ENCODE assay signal across 8 mouse cellular contexts in genomic region chr16:96159794-96160346, GRCm38 (mm10). TPM values are rescaled to one million over a fixed set of nuclear protein-coding genes. Genes with fewer than 3 reads are reported as not detected.
DNase-seq lines count a peak whose midpoint lies in the region; ATAC-seq and TF ChIP-seq lines count a peak whose summit lies in the region.

No protein-coding gene starts in this region.

- WGBS in heart, embryonic 12.5 days = 78% methylated on average over 20 of the region's 20 CpGs
- WGBS in forebrain, embryonic 10.5 days = 86% methylated on average over 20 of the region's 20 CpGs
- 72% methylated on average over 20 of the region's 20 CpGs for WGBS in liver, embryonic 12.5 days (ENCODE audit: insufficient replicate concordance)

- intact Hi-C loops in heart, postnatal 25 days (cut with DNase I) = loop anchor here (5.0 kb wide), 1 partner anchor 182 kb away; no protein-coding TSS in a partner anchor

- no peak for ATAC-seq in heart, embryonic 12.5 days (ENCODE audit: insufficient number of reproducible peaks, low FRiP score)
- ATAC-seq in liver, embryonic 12.5 days = no peak

- H3K4me1 ChIP-seq in heart, embryonic 12.5 days (replicated peaks) = peaks cover 13% of the 10 kb centered on the region
- peaks cover 66% of the 10 kb centered on the region for H3K4me1 ChIP-seq in E14TG2a.4 (replicated peaks; ENCODE audit: low read depth, low read length)
- H3K4me1 ChIP-seq in forebrain, embryonic 10.5 days = peaks cover 17% of the 10 kb centered on the region
- H3K4me1 ChIP-seq in liver, embryonic 12.5 days = peaks cover 15% of the 10 kb centered on the region

- no peaks in the 10 kb centered on the region for H3K27me3 ChIP-seq in heart, embryonic 12.5 days (replicated peaks)
- peaks cover 8% of the 10 kb centered on the region; the same call in 1 of the 2 replicates for H3K27me3 ChIP-seq in E14TG2a.4 (ENCODE audit: insufficient read depth, low read length)
- no peaks in the 10 kb centered on the region; the same call in 1 of the 2 replicates for H3K27me3 ChIP-seq in forebrain, embryonic 10.5 days (ENCODE audit: poor library complexity, severe bottlenecking)
- H3K27me3 ChIP-seq in liver, embryonic 12.5 days (replicated peaks) = peaks cover 6% of the 10 kb centered on the region; the same call in 1 of the 2 replicates

- no peak for TF ChIP-seq CTCF in E14TG2a.4 (conservative IDR thresholded peaks at IDR 0.05; ENCODE audit: low read length)

- peak overlapping the region; percentile 98 for H3K4me2 ChIP-seq in heart, embryonic 12.5 days
- peak overlapping the region; percentile 98 for H3K4me2 ChIP-seq in liver, embryonic 12.5 days

- peak overlapping the region; percentile 66 for H3K4me3 ChIP-seq in heart, embryonic 12.5 days
- peak overlapping the region; percentile 84 for H3K4me3 ChIP-seq in E14TG2a.4 (replicated peaks; ENCODE audit: low read length)
- H3K4me3 ChIP-seq in forebrain, embryonic 10.5 days = peak overlapping the region; percentile 64
- H3K4me3 ChIP-seq in liver, embryonic 12.5 days = peak overlapping the region; percentile 65

- DNase-seq in heart, postnatal 25 days (ENCODE audit: low spot score) = no peak
- DNase-seq in forebrain, embryonic 10.5 days (ENCODE audit: extremely low spot score, low spot score) = no peak
- no peak for DNase-seq in c-Kit-positive CD71-positive TER-119-positive erythroid progenitor cells, embryonic 14.5 days (ENCODE audit: low spot score)
- DNase-seq in spleen, adult 12 weeks (ENCODE audit: low spot score) = no peak
- DNase-seq in adrenal gland, adult 2 months = no peak

- peak overlapping the region; percentile 97 for H3K9ac ChIP-seq in heart, embryonic 12.5 days
- no peak overlapping the region for H3K9ac ChIP-seq in liver, embryonic 12.5 days

- no peaks in the 10 kb centered on the region for H3K9me3 ChIP-seq in heart, embryonic 12.5 days (replicated peaks)
- no peaks in the 10 kb centered on the region for H3K9me3 ChIP-seq in E14TG2a.4 (ENCODE audit: low read length)
- no peaks in the 10 kb centered on the region for H3K9me3 ChIP-seq in forebrain, embryonic 10.5 days
- H3K9me3 ChIP-seq in liver, embryonic 12.5 days (replicated peaks) = no peaks in the 10 kb centered on the region

- peak overlapping the region; percentile 93 for H3K27ac ChIP-seq in heart, embryonic 12.5 days (ENCODE audit: poor library complexity, severe bottlenecking)
- H3K27ac ChIP-seq in forebrain, embryonic 10.5 days = peak overlapping the region; percentile 91
- H3K27ac ChIP-seq in liver, embryonic 12.5 days = no peak overlapping the region

- peaks cover 11% of the 10 kb centered on the region; the same call in 1 of the 2 replicates for H3K36me3 ChIP-seq in heart, embryonic 12.5 days
- H3K36me3 ChIP-seq in E14TG2a.4 (ENCODE audit: insufficient read depth, low read length) = peaks cover 36% of the 10 kb centered on the region
- peaks cover 30% of the 10 kb centered on the region for H3K36me3 ChIP-seq in forebrain, embryonic 10.5 days (replicated peaks)
- peaks cover 27% of the 10 kb centered on the region for H3K36me3 ChIP-seq in liver, embryonic 12.5 days

RNA-seq across cellular contexts. Expression of gene Wrb, which starts 14.7 kb away (rescaled TPM):
- polyA plus RNA-seq in heart, embryonic 12.5 days (2016; fragmentation: Nextera tagmentation; extraction: Ambion mirVana) = 83.3 and 85.8 TPM in 2 replicates
- 10 to 100 TPM; 14.6 to 15.8 TPM for total RNA-seq in heart, postnatal 25 days (2021)
- polyA plus RNA-seq in forebrain, embryonic 10.5 days (2016; fragmentation: Nextera tagmentation; extraction: Ambion mirVana) = 127 and 128 TPM in 2 replicates
- polyA plus RNA-seq in liver, embryonic 12.5 days (2016; fragmentation: Nextera tagmentation; extraction: Ambion mirVana) = 26.0 and 30.9 TPM in 2 replicates
- total RNA-seq in adrenal gland, adult 2 months (2021) = 10 to 100 TPM; 23.4 to 45.2 TPM
- polyA plus RNA-seq in adrenal gland, adult 2 months (2012; rRNA removed) = 50.0 and 84.1 TPM in 2 replicates

RNA-seq across cellular contexts. Expression of gene Lca5l, which starts 32.2 kb away (rescaled TPM):
- polyA plus RNA-seq in heart, embryonic 12.5 days (2016; fragmentation: Nextera tagmentation; extraction: Ambion mirVana) = 1.5 and 2.1 TPM in 2 replicates
- under 1 TPM; 0.47 to 0.61 TPM for total RNA-seq in heart, postnatal 25 days (2021)
- polyA plus RNA-seq in forebrain, embryonic 10.5 days (2016; fragmentation: Nextera tagmentation; extraction: Ambion mirVana) = 1.0 and 1.1 TPM in 2 replicates
- polyA plus RNA-seq in liver, embryonic 12.5 days (2016; fragmentation: Nextera tagmentation; extraction: Ambion mirVana) = 0.17 and 0.20 TPM in 2 replicates
- 1 to 10 TPM; 1.2 to 3.0 TPM for total RNA-seq in adrenal gland, adult 2 months (2021)
- polyA plus RNA-seq in adrenal gland, adult 2 months (2012; rRNA removed) = 0.86 and 1.0 TPM in 2 replicates

RNA-seq across cellular contexts. Expression of gene Hmgn1, which starts 32.3 kb away (rescaled TPM):
- polyA plus RNA-seq in heart, embryonic 12.5 days (2016; fragmentation: Nextera tagmentation; extraction: Ambion mirVana) = 506 and 568 TPM in 2 replicates
- 10 to 100 TPM; 52.9 to 56.6 TPM for total RNA-seq in heart, postnatal 25 days (2021)
- 851 and 879 TPM in 2 replicates for polyA plus RNA-seq in forebrain, embryonic 10.5 days (2016; fragmentation: Nextera tagmentation; extraction: Ambion mirVana)
- 238 and 246 TPM in 2 replicates for polyA plus RNA-seq in liver, embryonic 12.5 days (2016; fragmentation: Nextera tagmentation; extraction: Ambion mirVana)
- total RNA-seq in adrenal gland, adult 2 months (2021) = 100 to 1,000 TPM; 215 to 238 TPM
- polyA plus RNA-seq in adrenal gland, adult 2 months (2012; rRNA removed) = 12.9 and 14.9 TPM in 2 replicates

RNA-seq across cellular contexts. Expression of gene Sh3bgr, which starts 40.4 kb away (rescaled TPM):
- polyA plus RNA-seq in heart, embryonic 12.5 days (2016; fragmentation: Nextera tagmentation; extraction: Ambion mirVana) = 626 and 648 TPM in 2 replicates
- total RNA-seq in heart, postnatal 25 days (2021) = 100 to 1,000 TPM; 413 to 439 TPM
- polyA plus RNA-seq in forebrain, embryonic 10.5 days (2016; fragmentation: Nextera tagmentation; extraction: Ambion mirVana) = 1.3 and 1.8 TPM in 2 replicates
- polyA plus RNA-seq in liver, embryonic 12.5 days (2016; fragmentation: Nextera tagmentation; extraction: Ambion mirVana) = 1.1 and 1.7 TPM in 2 replicates
- 10 to 100 TPM; 25.1 to 30.0 TPM for total RNA-seq in adrenal gland, adult 2 months (2021)
- 2.4 and 3.3 TPM in 2 replicates for polyA plus RNA-seq in adrenal gland, adult 2 months (2012; rRNA removed)

Comparison
In these comparisons a context has a peak if more than half of its experiments do, and no peak if none do; other contexts are left out.
1. RNA of gene Hmgn1, which starts 32.3 kb away (polyA plus RNA-seq): 851 to 879 TPM in forebrain, embryonic 10.5 days, 506 to 568 TPM in heart, embryonic 12.5 days and 238 to 246 TPM in liver, embryonic 12.5 days; 12.9 to 14.9 TPM in adrenal gland, adult 2 months; every median in the first group is over 10 times any median in the second.
2. Peak in every context shown above with its lines, with median percentiles within 50 percentile points of each other: H3K4me3 ChIP-seq.